Mouse (Mus musculus) embryonic facial prominence, embryonic 12.5 days (tissue): ENCODE results near the gene Lhx2. TPM values are rescaled to one million over a fixed set of nuclear protein-coding genes. Genes with fewer than 3 reads are reported as not detected.

Experiments used
- ATAC-seq: fragments of 200-750 bp; cut with Nextera tagmentation; 2 replicates; pipeline ENCODE4 v1.8.0; 2017; ENCODE audit not compliant: insufficient number of reproducible peaks, insufficient read depth, low FRiP score, low TSS enrichment
- H3K27ac ChIP-seq: fragments of 300-500 bp; sonication (generic); 2 replicates; pipeline ENCODE4 v1.5.1; 2016; ENCODE audit warnings: mild to moderate bottlenecking
- H3K27me3 ChIP-seq: fragments of 300-500 bp; sonication (generic); 2 replicates; pipeline ENCODE4 v1.6.1; 2016; ENCODE audit warnings: mild to moderate bottlenecking, moderate library complexity
- H3K36me3 ChIP-seq: fragments of 300-500 bp; sonication (generic); 2 replicates; pipeline ENCODE4 v1.6.1; 2016; ENCODE audit warnings: mild to moderate bottlenecking
- H3K4me1 ChIP-seq: fragments of 300-500 bp; sonication (generic); 2 replicates; pipeline ENCODE4 v1.6.1; 2016
- H3K4me2 ChIP-seq: fragments of 300-500 bp; sonication (generic); replicated peaks from 2 replicates; pipeline ENCODE4 v1.6.1; 2016; ENCODE audit warnings: mild to moderate bottlenecking, moderate library complexity
- H3K4me3 ChIP-seq: fragments of 300-500 bp; sonication (generic); 2 replicates; pipeline ENCODE4 v1.5.1; 2016; ENCODE audit warnings: mild to moderate bottlenecking
- H3K9ac ChIP-seq: fragments of 300-500 bp; sonication (generic); 2 replicates; pipeline ENCODE4 v1.6.1; 2016; ENCODE audit warnings: mild to moderate bottlenecking, moderate library complexity
- H3K9me3 ChIP-seq: fragments of 300-500 bp; sonication (generic); 2 replicates; pipeline ENCODE4 v1.6.1; 2016; ENCODE audit warnings: mild to moderate bottlenecking, moderate library complexity
- WGBS: fragments of 180-500 bp; shearing (Covaris S2); methylation state at CpG from one replicate; pipeline ENCODE4 v1.1.7; 2016; 5-methylcytosine and 5-hydroxymethylcytosine counted together
- polyA plus RNA-seq: library from polyadenylated mRNA; unstranded; fragments of >200 nt; fragmentation: Nextera tagmentation; extraction: Ambion mirVana; gene quantifications from 2 replicates; pipeline ENCODE4 v1.2.1, GENCODE M21; 2016

Gene Lhx2
- polyA plus RNA-seq, 1 experiment from 2014 or later: 22.2 TPM

- no peaks in the 10 kb centered on the region for H3K9me3 ChIP-seq
- H3K4me2 ChIP-seq: no peak overlapping the region
- H3K4me1 ChIP-seq: peaks cover 3% of the 10 kb centered on the region; the same call in 1 of the 2 replicates
- H3K27ac ChIP-seq: no peak overlapping the region
- H3K36me3 ChIP-seq: no peaks in the 10 kb centered on the region
- H3K9ac ChIP-seq: no peak overlapping the region
- H3K4me3 ChIP-seq: no peak overlapping the region
- H3K27me3 ChIP-seq: no peaks in the 10 kb centered on the region
- WGBS: 63% methylated on average over 6 of the region's 6 CpGs
- ATAC-seq: no peak
Observed at GRCm38 (mm10) chr2:38397882-38398281, 58.8 kb downstream of the Lhx2 start.

- Histone ChIP-seq H3K4me2 (no peak overlapping the region), H3K4me3 (no peak overlapping the region), H3K9me3 (no peaks in the 10 kb centered on the region), H3K27ac (no peak overlapping the region), H3K4me1 (peaks cover 4% of the 10 kb centered on the region; the same call in 1 of the 2 replicates), H3K36me3 (no peaks in the 10 kb centered on the region), H3K27me3 (0 out of 2 replicates have a peak, but pooled peaks cover 3% of the 10 kb centered on the region), H3K9ac (no peak overlapping the region)
- 91% methylated on average over 1 of the region's 1 CpGs for WGBS
- ATAC-seq: no peak
Observed at GRCm38 (mm10) chr2:38402611-38403010, 63.5 kb downstream of the Lhx2 start.

GRCm38 (mm10) chr2:38403231-38403630 is 64.2 kb downstream of the Lhx2 start:
- Histone ChIP-seq H3K4me3 (no peak overlapping the region), H3K4me1 (peaks cover 4% of the 10 kb centered on the region; the same call in 1 of the 2 replicates), H3K27me3 (0 out of 2 replicates have a peak, but pooled peaks cover 3% of the 10 kb centered on the region), H3K4me2 (no peak overlapping the region), H3K9ac (no peak overlapping the region), H3K9me3 (no peaks in the 10 kb centered on the region), H3K36me3 (no peaks in the 10 kb centered on the region), H3K27ac (no peak overlapping the region)
- WGBS: 36% methylated on average over 12 of the region's 12 CpGs
- ATAC-seq: no peak

- H3K27ac ChIP-seq: no peak overlapping the region
- WGBS: 74% methylated on average over 10 of the region's 10 CpGs
- no peaks in the 10 kb centered on the region for H3K36me3 ChIP-seq
- H3K4me3 ChIP-seq: no peak overlapping the region
- H3K27me3 ChIP-seq: 0 out of 2 replicates have a peak, but pooled peaks cover 3% of the 10 kb centered on the region
- no peaks in the 10 kb centered on the region for H3K9me3 ChIP-seq
- H3K4me2 ChIP-seq: no peak overlapping the region
- no peak; the same call in 1 of the 2 replicates for ATAC-seq
- no peak overlapping the region for H3K9ac ChIP-seq
- H3K4me1 ChIP-seq: peaks cover 4% of the 10 kb centered on the region; the same call in 1 of the 2 replicates
Observed at GRCm38 (mm10) chr2:38404007-38404596, 65.0 kb downstream of the Lhx2 start.

GRCm38 (mm10) chr2:38405356-38405755 is 66.3 kb downstream of the Lhx2 start:
- no peak for ATAC-seq
- WGBS: 78% methylated on average over 4 of the region's 4 CpGs

GRCm38 (mm10) chr2:38409309-38409708 is 70.2 kb downstream of the Lhx2 start:
- Histone ChIP-seq H3K9me3 (no peaks in the 10 kb centered on the region), H3K4me1 (no peaks in the 10 kb centered on the region), H3K36me3 (no peaks in the 10 kb centered on the region), H3K4me2 (no peak overlapping the region), H3K9ac (no peak overlapping the region), H3K27me3 (0 out of 2 replicates have a peak, but pooled peaks cover 3% of the 10 kb centered on the region), H3K4me3 (no peak overlapping the region), H3K27ac (no peak overlapping the region)
- ATAC-seq: no peak
- 85% methylated on average over 3 of the region's 3 CpGs for WGBS

More at GRCm38 (mm10) chr2:38405356-38405755, 66.3 kb downstream of the Lhx2 start:
- H3K36me3 ChIP-seq: no peaks in the 10 kb centered on the region
- no peak overlapping the region for H3K4me3 ChIP-seq
- no peaks in the 10 kb centered on the region for H3K9me3 ChIP-seq
- 0 out of 2 replicates have a peak, but pooled peaks cover 3% of the 10 kb centered on the region for H3K27me3 ChIP-seq
- no peak overlapping the region for H3K27ac ChIP-seq
- H3K4me1 ChIP-seq: peaks cover 4% of the 10 kb centered on the region; the same call in 1 of the 2 replicates
- no peak overlapping the region for H3K4me2 ChIP-seq
- no peak overlapping the region for H3K9ac ChIP-seq

- no peak overlapping the region for H3K4me2 ChIP-seq
- WGBS: 84% methylated on average over 6 of the region's 6 CpGs
- no peaks in the 10 kb centered on the region for H3K4me1 ChIP-seq
- H3K9me3 ChIP-seq: no peaks in the 10 kb centered on the region
- H3K9ac ChIP-seq: no peak overlapping the region
- no peak overlapping the region for H3K4me3 ChIP-seq
- H3K27me3 ChIP-seq: 0 out of 2 replicates have a peak, but pooled peaks cover 3% of the 10 kb centered on the region
- H3K36me3 ChIP-seq: no peaks in the 10 kb centered on the region
- ATAC-seq: no peak
- no peak overlapping the region for H3K27ac ChIP-seq
Observed at GRCm38 (mm10) chr2:38410227-38410626, 71.1 kb downstream of the Lhx2 start.

- 27% methylated on average over 11 of the region's 11 CpGs for WGBS
- no peak overlapping the region for H3K4me3 ChIP-seq
- no peaks in the 10 kb centered on the region for H3K36me3 ChIP-seq
- no peak overlapping the region for H3K27ac ChIP-seq
- no peaks in the 10 kb centered on the region for H3K4me1 ChIP-seq
- H3K4me2 ChIP-seq: no peak overlapping the region
- H3K9ac ChIP-seq: no peak overlapping the region
- no peak for ATAC-seq
- no peaks in the 10 kb centered on the region for H3K27me3 ChIP-seq
- H3K9me3 ChIP-seq: no peaks in the 10 kb centered on the region
Observed at GRCm38 (mm10) chr2:38412599-38413177, 73.6 kb downstream of the Lhx2 start.

- no peaks in the 10 kb centered on the region for H3K36me3 ChIP-seq
- no peak overlapping the region for H3K27ac ChIP-seq
- WGBS: 18% methylated on average over 4 of the region's 4 CpGs
- H3K9ac ChIP-seq: no peak overlapping the region
- H3K4me2 ChIP-seq: no peak overlapping the region
- H3K4me3 ChIP-seq: no peak overlapping the region
- no peak for ATAC-seq
- H3K4me1 ChIP-seq: no peaks in the 10 kb centered on the region
- no peaks in the 10 kb centered on the region for H3K27me3 ChIP-seq
- no peaks in the 10 kb centered on the region for H3K9me3 ChIP-seq
Observed at GRCm38 (mm10) chr2:38417970-38418369, 78.9 kb downstream of the Lhx2 start.

Other genes with a start within 250 kb of the Lhx2 start
- 17.9 and 21.4 TPM in 2 replicates for gene Dennd1a, start 51.9 kb upstream of the Lhx2 start, polyA plus RNA-seq
- gene Nek6, start 172.4 kb downstream of the Lhx2 start, polyA plus RNA-seq: 133 and 135 TPM in 2 replicates